Mouse (Mus musculus): ENCODE measurements around the gene Tbc1d10c. TPM values are rescaled to one million over a fixed set of nuclear protein-coding genes. Genes with fewer than 3 reads are reported as not detected.

The Tbc1d10c gene
- total and polyA plus RNA-seq, 3 experiments, result 43.5 to 58.5 (median 46.3) TPM

DNA sequence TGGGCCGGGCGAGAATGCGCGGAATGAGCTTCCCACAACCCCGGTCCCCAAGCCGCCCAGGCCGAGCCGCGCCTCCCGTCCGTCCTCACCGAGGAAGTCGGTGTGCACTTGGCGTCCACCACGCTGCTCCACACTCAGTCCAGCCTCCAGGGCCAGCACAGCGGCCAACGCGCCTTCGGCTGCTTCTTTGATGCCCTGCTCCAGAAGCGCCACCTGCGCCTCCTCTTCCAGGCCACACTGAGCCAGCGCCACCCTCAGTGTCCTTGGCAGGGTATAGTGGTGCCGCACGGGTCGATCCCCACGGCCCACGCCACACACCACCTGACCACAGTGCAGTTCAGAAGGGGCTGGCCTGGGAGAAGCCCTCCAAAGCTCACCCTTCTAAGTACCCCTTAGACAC lies 21.3 kb downstream of the Tbc1d10c start:
- Histone ChIP-seq H3K4me1 (ENCODE audit: control insufficient read depth in 1 of 2, insufficient read depth in 2 of 2) (peaks cover 11 to 49% of the 10 kb centered on the region in 2 experiments), H3K9ac (ENCODE audit: insufficient read depth, low read depth) (peak overlapping the region; percentile 79), H3K79me2 (replicated peaks; ENCODE audit: control insufficient read depth, extremely low read depth, insufficient read depth, poor library complexity, severe bottlenecking) (no peaks in the 10 kb centered on the region), H3K27me3 (replicated peaks) (no peaks in the 10 kb centered on the region), H3K36me3 (replicated peaks in 1 of 2; ENCODE audit: control insufficient read depth in 1 of 2, insufficient read depth in 1 of 2, low read length in 1 of 2) (peaks cover 0 to 34% of the 10 kb centered on the region in 2 experiments), H3K27ac (ENCODE audit: insufficient read depth, low read depth) (peak overlapping the region; percentile 65), H3K9me3 (replicated peaks; ENCODE audit: low read length) (peaks cover 2% of the 10 kb centered on the region), H3K4me2 (ENCODE audit: insufficient read depth, low read depth, poor library complexity, severe bottlenecking) (peak overlapping the region; percentile 72), H3K4me3 (replicated peaks in 1 of 3; ENCODE audit: low read depth in 2 of 3, low read length in 2 of 3, poor library complexity in 1 of 3) (peak overlapping the region; percentile 41 to 62 (median 53))
- TF ChIP-seq ETS1 (conservative IDR thresholded peaks at IDR 0.05; ENCODE audit: low read depth, low read length) (no peak), USF1 (IDR thresholded peaks at IDR 0.05; ENCODE audit: low read depth, low read length) (no peak), UBTF (IDR thresholded peaks at IDR 0.05; ENCODE audit: low read depth, low read length) (peak; percentile 21; the same call in 1 of the 2 replicates), TBP (conservative IDR thresholded peaks at IDR 0.05; ENCODE audit: low read depth, low read length) (no peak), CTCF (conservative IDR thresholded peaks at IDR 0.05 in 1 of 2, IDR thresholded peaks at IDR 0.05 in 1 of 2; ENCODE audit: low read depth in 2 of 2, low read length in 2 of 2) (no peak)
- DNase-seq (ENCODE audit: extremely low read depth), result no peak
- dilution Hi-C loops (cut with MboI; ENCODE audit: extremely low pct_ligation_motif_present, extremely low pct_unique_long_range_greater_than_20kb, low sequenced_read_pairs), result no loop called here
- in situ Hi-C loops (cut with MboI; ENCODE audit: low pct_ligation_motif_present, low pct_unique_long_range_greater_than_20kb, low sequenced_read_pairs), result no loop called here

DNA sequence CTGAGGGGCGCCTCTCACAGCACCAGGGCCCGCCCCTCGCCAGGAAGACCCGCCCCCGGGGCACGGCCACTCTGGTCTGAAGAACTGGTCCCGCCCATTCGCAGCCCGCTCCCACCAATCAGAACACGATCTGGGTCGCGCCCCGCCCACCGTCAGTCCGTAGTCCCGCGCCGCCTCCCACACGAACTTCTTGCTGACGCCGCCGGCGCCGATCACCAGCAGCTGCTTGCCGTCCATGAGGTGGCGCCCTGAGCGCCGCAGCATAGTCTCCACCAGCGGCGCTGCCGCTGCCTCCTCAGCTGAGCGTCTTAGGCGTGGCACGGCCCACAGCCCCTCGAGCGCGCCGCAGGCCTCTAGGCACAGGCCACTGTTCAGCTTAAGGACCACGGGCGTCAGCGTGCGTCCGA lies 21.7 kb downstream of the Tbc1d10c start:
- DNase-seq (ENCODE audit: extremely low read depth), result peak; percentile 96
- dilution Hi-C loops (cut with MboI; ENCODE audit: extremely low pct_ligation_motif_present, extremely low pct_unique_long_range_greater_than_20kb, low sequenced_read_pairs), result no loop called here
- Histone ChIP-seq H3K4me1 (ENCODE audit: control insufficient read depth in 1 of 2, insufficient read depth in 2 of 2) (peaks cover 11 to 52% of the 10 kb centered on the region in 2 experiments), H3K27me3 (replicated peaks) (no peaks in the 10 kb centered on the region), H3K4me2 (ENCODE audit: insufficient read depth, low read depth, poor library complexity, severe bottlenecking) (peak overlapping the region; percentile 72), H3K27ac (ENCODE audit: insufficient read depth, low read depth) (peak overlapping the region; percentile 65), H3K36me3 (replicated peaks in 1 of 2; ENCODE audit: control insufficient read depth in 1 of 2, insufficient read depth in 1 of 2, low read length in 1 of 2) (peaks cover 0 to 29% of the 10 kb centered on the region in 2 experiments), H3K79me2 (replicated peaks; ENCODE audit: control insufficient read depth, extremely low read depth, insufficient read depth, poor library complexity, severe bottlenecking) (no peaks in the 10 kb centered on the region), H3K9me3 (replicated peaks; ENCODE audit: low read length) (peaks cover 2% of the 10 kb centered on the region), H3K9ac (ENCODE audit: insufficient read depth, low read depth) (peak overlapping the region; percentile 79), H3K4me3 (replicated peaks in 1 of 3; ENCODE audit: low read depth in 2 of 3, low read length in 2 of 3, poor library complexity in 1 of 3) (peak overlapping the region; percentile 41 to 62 (median 53))
- in situ Hi-C loops (cut with MboI; ENCODE audit: low pct_ligation_motif_present, low pct_unique_long_range_greater_than_20kb, low sequenced_read_pairs), result no loop called here
- TF ChIP-seq RCOR1 (conservative IDR thresholded peaks at IDR 0.05; ENCODE audit: low read depth, low read length) (no peak), ZMIZ1 (IDR thresholded peaks at IDR 0.05; ENCODE audit: low read depth, low read length) (peak; percentile 78), ZNF384 (IDR thresholded peaks at IDR 0.05; ENCODE audit: low read depth, low read length) (no peak), ELF1 (IDR thresholded peaks at IDR 0.05; ENCODE audit: low read depth, low read length) (peak; percentile 32; the same call in 1 of the 2 replicates), POLR2AphosphoS2 (IDR thresholded peaks at IDR 0.05; ENCODE audit: low read depth, low read length) (no peak), HCFC1 (IDR thresholded peaks at IDR 0.05; ENCODE audit: low read depth, low read length) (peak; percentile 45; the same call in 1 of the 2 replicates), MEF2A (IDR thresholded peaks at IDR 0.05; ENCODE audit: borderline replicate concordance, low read depth, low read length) (peak; percentile 36; the same call in 1 of the 2 replicates), CHD1 (IDR thresholded peaks at IDR 0.05; ENCODE audit: low read depth, low read length) (no peak), JUN (IDR thresholded peaks at IDR 0.05; ENCODE audit: insufficient read depth, low read depth, low read length) (no peak), TCF12 (IDR thresholded peaks at IDR 0.05; ENCODE audit: low read depth, low read length) (peak; percentile 62; the same call in 1 of the 2 replicates), CTCF (conservative IDR thresholded peaks at IDR 0.05 in 1 of 2, IDR thresholded peaks at IDR 0.05 in 1 of 2; ENCODE audit: low read depth in 2 of 2, low read length in 2 of 2) (peak in 1 of 2 experiments; percentile 99; a peak in 2 of 4 replicates), RAD21 (IDR thresholded peaks at IDR 0.05; ENCODE audit: low read depth, low read length) (peak; percentile 60), MAFK (IDR thresholded peaks at IDR 0.05; ENCODE audit: insufficient replicate concordance, low read length) (0 out of 2 replicates have a peak, but pooled peaks have one; percentile 5), EP300 (IDR thresholded peaks at IDR 0.05; ENCODE audit: low read length) (no peak), ZKSCAN1 (IDR thresholded peaks at IDR 0.05; ENCODE audit: borderline replicate concordance, low read depth, low read length) (no peak), POLR2A (IDR thresholded peaks at IDR 0.05; ENCODE audit: low read depth, low read length) (peak; percentile 76), MAZ (IDR thresholded peaks at IDR 0.05; ENCODE audit: low read depth, low read length) (no peak), SIN3A (IDR thresholded peaks at IDR 0.05; ENCODE audit: low read length) (peak; percentile 85), IRF4 (IDR thresholded peaks at IDR 0.05; ENCODE audit: low read depth, low read length) (peak; percentile 48; the same call in 1 of the 2 replicates), USF2 (conservative IDR thresholded peaks at IDR 0.05; ENCODE audit: low read depth, low read length) (no peak), KAT2A (IDR thresholded peaks at IDR 0.05; ENCODE audit: insufficient replicate concordance, low read length) (no peak), NELFE (IDR thresholded peaks at IDR 0.05; ENCODE audit: low read depth, low read length) (no peak; the same call in 1 of the 2 replicates), MAX (IDR thresholded peaks at IDR 0.05; ENCODE audit: low read length) (peak; percentile 37; the same call in 1 of the 2 replicates), ZC3H11A (IDR thresholded peaks at IDR 0.05; ENCODE audit: low read depth, low read length) (no peak; the same call in 1 of the 2 replicates), JUND (conservative IDR thresholded peaks at IDR 0.05; ENCODE audit: low read depth, low read length) (no peak), UBTF (IDR thresholded peaks at IDR 0.05; ENCODE audit: low read depth, low read length) (peak; percentile 92; the same call in 1 of the 2 replicates), ETS1 (conservative IDR thresholded peaks at IDR 0.05; ENCODE audit: low read depth, low read length) (no peak), CHD2 (IDR thresholded peaks at IDR 0.05; ENCODE audit: low read length) (no peak), TBP (conservative IDR thresholded peaks at IDR 0.05; ENCODE audit: low read depth, low read length) (0 out of 2 replicates have a peak, but pooled peaks have one; percentile 50), MXI1 (IDR thresholded peaks at IDR 0.05; ENCODE audit: low read depth, low read length) (peak; percentile 74)
